Mouse (Mus musculus): Measurements from ENCODE around the gene Sox4. TPM values are rescaled to one million over a fixed set of nuclear protein-coding genes. Genes with fewer than 3 reads are reported as not detected.

Sox4 gene
- 10 to 100 TPM; 75.3 to 78.0 TPM for total RNA-seq (2021)
- long read RNA-seq, full-length matches to known transcripts: 112 of 114 reads
- long read RNA-seq, partial matches to known transcripts: 0 of 114 reads
- long read RNA-seq, other reads (novel, unspliced or antisense): 2 of 114 reads

DNA sequence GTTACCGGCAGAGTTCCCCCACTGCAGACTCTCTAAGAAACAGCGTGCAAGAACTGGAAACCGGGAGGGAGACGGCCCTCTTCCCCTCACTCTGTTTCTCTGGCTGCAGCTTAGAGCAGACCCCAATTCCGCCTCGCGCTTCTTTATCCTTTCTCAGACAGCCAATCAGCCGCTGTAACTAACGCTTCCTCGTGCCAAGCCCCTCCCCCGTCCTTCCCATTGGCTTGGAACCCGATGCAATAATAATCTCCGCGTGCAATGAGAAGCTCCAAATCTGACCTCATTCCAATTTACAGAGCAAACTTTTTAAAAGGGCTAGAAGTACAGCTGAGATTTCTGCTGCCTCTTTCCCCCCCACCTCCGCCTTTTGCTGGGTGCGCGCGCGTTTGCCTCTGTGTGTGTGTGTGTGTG is at the start of gene Sox4:
TSS of gene Sox4 (minus strand) at position 133 of the 411 bp plus-strand sequence.
- peak; percentile 97 to 98 for DNase-seq (ENCODE audit: low spot score in 2 of 2)

DNA sequence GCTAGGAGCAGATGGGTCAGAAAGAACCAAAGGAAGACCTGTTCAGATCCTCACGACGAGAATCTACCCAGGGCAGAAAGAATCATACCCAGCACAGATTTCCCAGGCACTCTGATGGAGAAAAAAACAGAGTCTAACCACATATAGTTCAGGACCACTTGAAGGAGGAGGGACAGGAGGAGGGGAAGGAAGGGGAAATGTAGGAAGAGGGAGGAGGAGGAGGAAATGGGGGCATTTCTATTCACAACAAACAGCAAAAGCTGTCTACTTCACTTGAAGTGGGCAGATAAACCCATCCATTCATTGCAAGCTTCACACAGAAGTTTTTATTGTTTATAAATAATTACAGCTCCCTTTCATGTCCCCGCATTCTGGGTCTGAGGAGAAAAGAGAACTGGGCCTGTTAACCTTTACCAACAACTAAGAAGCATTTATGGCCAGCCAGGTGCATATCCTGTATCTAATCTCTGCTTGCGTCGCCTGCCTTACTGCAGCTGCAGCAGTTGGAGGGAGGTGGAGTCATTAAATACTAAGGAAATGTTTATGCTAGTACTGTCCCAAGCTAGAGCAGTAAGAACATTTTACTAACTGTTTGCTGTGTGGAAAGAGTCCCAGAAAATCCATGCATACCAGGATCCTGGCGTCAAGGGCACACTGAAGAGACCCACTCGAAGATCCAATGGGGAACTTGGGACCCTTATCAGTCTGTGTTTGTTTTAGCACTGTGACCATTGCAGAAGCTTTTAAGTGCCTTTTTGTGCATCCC is 38.6 kb upstream of the Sox4 start:
- DNase-seq (ENCODE audit: low spot score in 2 of 2): no peak

DNA sequence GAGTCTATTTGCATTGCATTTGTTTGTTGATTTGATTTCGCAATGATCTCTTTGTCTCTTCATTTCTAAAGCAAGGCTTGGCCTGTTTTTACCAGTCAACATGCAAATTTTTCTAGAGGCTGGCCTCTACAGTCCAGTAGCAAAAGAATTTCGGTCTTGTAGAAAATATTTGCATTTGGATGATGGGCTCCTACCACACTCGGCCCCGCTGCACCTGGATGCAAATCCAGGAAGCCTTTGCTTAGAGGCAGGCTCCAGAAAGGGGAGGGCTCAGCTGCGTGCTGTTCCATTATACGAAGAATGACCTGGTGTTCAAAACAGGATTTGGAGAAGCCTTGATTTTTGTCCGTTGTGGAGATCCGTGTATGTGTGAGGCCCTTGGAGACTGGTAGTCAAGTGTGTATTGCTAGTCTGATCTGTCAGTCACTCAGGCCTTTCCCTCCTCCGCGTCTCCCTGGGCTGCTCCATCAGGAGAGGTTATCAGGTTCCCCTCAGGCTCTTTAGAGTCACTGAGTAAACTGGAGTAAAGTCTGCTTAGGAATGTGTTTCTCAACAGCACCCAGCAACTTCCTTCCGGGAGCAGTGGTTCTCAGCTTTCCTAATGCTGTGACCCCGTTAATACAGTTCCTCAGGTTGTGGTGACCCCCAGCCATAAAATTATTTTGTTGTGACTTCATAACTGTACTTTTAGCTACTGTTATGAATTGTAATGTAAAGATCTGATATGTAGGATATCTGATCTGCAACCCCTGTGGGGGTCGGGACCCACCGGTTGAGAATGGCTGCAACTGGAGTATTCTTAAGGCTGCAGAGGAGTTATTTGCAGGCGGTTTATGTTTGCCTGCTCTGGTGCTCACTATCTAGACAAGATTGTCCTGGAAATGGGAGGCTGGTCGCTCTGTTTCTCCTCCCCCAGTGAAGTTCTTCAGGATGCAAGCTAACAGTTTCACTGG is 35.5 kb upstream of the Sox4 start:
- DNase-seq (ENCODE audit: low spot score in 2 of 2): no peak

DNA sequence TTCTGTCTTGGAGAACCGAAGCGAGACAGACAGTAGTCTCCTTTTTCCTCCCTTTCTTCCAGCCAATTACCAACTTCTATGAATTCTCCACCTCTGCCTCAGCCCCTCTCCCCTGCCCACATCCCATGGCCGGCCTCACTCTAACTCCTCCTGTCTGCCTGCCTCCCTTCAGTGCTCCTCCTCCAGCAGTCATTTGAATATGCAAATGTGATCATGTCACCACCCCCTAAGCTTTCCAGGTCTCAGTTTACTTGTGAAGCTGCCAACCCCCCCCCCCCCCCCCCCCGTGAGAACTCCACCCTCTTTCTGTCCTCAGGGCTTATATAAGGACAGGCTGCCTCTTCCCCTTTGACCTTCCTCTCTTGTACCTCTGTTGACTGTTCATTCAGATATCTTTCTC is 27.2 kb upstream of the Sox4 start:
- no peak for DNase-seq (ENCODE audit: low spot score in 2 of 2)

DNA sequence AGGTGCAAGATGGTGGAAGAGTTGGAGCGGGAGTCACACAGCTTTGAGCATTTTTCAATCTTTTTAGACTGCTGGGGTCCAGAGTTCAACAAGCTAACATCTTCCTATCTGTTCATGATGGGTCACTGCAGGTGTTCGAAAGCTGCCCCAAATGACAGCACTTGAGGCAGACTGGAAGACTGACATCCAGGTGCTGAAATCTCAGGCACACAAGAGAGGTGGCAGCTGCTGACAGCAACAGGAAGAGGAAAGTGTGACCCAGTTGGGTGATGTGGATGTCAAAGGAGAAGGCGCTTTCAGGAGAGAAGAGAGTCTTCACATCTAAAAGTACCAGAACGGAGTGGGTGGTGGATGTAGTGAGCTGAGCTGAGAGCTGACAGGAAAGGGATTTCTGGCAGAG is 21.5 kb upstream of the Sox4 start:
- DNase-seq (ENCODE audit: low spot score in 2 of 2): no peak

DNA sequence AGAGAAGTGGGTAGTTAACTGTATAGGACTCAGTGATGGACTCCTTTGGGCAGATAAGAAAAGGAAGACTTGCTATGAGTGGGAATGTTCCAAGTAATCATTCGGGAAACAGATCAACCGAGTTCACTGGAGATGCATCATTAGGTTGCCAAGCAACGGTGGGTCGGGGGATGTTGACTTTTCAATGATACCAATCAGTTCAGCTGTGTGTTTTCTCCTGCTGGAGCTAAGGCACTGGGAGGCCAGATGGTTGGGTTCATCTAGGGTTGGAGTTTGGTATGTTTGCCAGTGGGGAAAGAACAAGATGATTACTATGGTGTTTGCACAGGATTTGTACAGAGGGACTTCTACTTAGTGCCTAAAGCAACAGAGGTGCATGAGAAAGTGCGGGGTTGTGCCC is 21.1 kb upstream of the Sox4 start:
- peak; percentile 23 to 43 for DNase-seq (ENCODE audit: low spot score in 2 of 2)

DNA sequence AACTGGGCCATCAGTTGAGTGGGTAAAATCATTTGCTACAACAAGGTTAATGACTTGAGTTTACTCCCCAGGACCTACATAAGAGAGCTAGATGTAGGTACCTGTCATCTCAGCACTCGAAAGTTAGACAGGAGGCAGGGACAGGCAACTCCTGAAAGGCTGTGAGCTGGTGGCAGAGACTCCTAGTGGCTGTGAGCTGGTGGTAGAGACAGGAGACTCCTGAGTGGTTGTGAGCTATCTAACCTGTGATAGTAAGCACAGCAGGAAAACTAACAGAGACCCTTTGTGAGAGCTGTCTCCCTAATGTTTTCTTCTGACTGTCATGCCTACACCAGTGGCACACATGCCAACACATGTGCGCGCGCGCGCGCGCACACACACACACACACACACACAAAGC is 7.4 kb upstream of the Sox4 start:
- DNase-seq (ENCODE audit: low spot score in 2 of 2): no peak

DNA sequence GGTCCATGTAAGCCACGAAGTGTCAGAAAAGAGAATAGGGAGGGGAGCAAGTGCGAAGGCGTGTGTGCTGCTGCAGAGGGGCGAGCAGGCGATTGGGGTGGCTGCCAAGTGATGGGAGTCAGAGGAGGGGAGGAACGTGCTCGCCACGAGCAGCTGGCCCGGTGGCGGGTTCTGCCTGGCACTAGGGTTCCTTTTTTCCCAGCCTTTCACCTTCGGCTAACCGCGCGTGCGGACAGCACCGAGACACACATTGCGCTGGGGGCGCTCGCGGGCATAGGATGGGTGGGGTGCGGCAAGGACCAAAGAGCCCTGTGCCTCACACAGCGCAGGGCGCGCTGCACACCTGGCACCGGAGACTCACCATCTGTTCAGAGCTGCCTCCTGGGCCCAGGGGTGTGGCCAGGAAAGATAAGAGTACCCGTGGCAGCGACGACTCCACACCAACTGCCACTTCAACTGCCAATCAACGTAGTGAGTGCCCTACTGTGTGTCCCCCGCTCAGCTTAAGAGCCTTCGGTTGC is 6.0 kb upstream of the Sox4 start:
- DNase-seq (ENCODE audit: low spot score in 2 of 2): peak; percentile 88 to 92

DNA sequence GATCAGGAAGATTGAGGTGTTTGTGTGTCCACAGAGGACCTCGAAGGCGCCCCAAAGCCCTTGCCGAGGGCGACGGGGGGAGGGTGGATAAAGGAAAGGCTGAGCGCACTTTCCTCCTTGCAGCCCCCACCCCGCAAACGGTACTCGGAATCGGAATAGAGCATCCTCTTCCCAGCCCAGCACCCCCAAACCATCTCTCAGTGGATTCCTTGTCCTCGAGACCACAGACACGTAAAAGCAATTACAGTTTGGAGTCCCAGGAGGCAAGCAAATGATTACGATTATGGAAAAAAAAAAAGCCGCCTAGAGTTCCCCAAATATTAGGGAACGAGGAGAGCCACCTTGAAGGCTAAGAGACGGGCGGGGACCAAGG is 5.5 kb upstream of the Sox4 start:
- DNase-seq (ENCODE audit: low spot score in 2 of 2): no peak

DNA sequence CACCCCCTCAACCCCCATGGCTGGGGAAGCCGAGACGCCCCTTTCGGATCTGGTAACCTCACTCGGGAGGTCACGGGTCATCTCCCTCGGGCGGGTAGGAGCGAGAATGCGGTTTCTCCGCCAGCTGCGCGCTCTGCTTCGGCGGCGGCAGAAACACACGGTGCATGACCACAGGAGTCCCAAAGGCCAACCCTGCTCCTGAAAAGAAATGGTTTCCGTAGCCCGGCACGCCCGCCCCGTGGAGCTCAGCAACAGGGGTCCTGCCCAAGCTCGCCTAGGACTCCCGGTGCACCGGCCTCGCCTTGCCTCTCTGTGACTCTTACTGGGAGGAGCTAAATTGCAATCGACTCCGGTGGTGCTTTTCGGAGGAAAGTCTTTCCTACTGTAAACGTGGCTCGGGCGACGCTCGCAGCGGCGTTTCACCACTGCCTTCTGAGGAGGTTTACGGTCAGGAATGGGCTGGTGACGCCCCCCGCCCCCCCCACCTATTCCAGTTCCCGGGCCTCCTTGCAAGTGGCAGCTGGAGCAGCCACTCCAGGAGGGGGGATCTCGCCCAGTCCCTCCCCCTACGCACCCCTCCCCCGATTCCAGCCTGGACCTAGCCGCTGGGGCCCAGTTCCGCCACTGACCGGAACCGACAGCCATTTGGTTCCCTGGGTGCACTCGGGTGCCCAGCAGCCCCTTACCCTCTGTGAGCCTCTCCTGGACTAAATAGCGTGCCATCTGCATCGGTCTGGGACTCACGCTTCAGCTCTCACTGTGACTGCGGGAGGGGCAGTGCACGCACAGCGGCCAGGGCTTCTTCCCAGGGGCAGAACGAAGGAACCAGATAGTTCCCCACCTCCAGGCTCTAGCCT is 4.9 kb upstream of the Sox4 start:
- DNase-seq (ENCODE audit: low spot score in 2 of 2): peak; percentile 72 to 81

DNA sequence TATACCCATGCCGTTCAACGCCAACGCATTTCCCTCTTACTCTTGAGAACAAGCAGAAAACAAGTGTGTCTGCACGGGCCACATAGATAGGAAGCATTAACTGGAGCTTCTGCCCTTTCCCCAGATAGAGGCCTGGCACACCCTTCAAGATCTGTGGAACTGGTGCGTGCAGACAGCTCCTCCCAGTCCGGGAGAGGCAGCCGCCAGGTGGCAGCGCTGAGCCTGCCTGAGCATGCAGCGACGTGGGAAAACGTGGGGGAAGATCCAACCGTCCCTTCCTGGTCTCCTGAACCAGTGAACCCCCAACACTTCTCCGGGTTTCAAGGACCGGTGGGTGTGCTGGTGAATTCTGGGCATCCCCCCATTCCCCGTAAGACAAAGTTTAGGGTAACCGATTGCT is 4.3 kb upstream of the Sox4 start:
- peak; percentile 98 to 99 for DNase-seq (ENCODE audit: low spot score in 2 of 2)

DNA sequence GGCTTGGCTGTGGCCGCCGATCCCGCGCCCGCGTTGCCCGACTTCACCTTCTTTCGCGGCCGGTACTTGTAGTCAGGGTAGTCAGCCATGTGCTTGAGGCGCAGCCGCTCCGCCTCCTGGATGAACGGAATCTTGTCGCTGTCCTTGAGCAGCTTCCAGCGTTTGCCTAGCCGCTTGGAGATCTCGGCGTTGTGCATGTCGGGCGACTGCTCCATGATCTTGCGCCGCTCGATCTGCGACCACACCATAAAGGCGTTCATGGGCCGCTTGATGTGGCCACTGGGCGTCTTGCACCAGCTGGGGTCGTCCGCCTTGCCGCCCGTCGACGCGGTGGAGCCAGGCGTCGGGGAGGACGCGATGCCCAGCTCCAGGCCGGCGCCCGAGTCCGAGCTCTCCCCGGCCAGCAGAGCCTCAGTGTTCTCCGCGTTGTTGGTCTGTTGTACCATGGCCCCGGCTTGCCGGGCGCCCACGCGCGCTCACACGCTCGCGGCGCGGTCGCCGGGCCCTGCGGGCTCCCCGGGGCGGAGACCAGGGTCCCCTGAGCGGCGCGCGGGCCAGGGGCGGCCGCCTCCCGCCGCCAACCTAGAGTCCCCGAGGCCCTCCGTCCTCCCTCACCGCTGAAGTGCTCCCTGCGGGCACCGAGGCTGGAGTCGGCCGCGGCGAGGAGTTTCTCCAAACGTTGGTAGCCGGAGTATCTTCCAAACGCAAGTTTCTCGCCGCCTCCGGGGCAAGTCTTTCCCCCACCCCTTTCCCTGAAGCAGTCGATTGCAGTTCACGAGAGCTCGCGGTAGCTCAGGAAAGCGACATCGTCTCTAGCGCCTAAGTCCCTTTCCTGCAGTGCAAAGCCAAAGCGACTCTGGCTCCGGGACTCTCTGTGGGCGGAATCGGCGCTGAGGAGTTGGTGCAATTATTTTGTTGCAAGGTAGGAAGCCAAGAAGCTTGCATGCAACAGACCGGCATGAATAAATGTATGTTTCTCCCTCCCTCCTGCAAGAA is 639 bp downstream of the Sox4 start:
- DNase-seq (ENCODE audit: low spot score in 2 of 2): peak; percentile 61 to 73

DNA sequence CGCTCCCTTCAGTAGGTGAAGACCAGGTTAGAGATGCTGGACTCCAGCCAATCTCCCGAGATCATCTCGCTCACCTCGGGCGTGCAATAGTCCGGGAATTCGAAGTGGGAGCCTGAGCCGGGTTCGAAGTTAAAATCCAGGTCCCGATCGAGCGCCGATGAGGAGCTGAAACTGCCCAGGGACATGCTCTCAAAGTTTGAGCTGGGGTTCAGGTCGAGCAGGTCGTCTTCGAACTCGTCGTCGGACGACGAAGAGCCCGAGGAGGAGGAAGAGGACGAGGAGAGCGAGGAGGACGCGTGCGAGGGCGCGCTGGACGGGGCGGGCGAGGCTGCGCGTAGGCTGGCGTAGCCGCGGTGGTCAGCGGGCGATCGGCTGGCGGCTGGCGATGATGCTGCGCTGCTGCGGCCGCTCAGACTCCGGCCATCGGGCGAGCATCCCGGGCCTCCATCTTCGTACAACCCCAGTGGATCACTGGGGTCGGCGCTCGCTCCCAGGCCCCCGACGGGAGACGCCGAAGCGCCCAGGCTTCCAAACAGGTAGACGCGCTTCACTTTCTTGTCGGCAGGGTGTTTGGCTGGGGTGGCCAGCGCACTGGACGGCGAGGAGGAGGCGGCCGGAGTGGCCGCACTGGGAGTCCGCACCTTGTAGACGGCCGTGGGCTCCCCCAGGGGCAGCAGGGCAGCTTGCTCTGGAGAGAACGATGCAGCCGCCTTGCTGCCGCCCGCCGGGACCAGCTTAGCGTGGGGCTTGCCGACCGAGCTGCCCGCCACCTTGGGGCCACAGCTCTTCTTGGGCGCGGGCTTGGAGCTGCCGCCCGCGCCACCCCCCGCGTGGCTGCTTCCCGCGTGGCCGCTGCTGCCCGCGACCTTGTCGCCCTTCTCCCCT is 1.6 kb downstream of the Sox4 start:
- DNase-seq (ENCODE audit: low spot score in 2 of 2): peak; percentile 64 to 73

DNA sequence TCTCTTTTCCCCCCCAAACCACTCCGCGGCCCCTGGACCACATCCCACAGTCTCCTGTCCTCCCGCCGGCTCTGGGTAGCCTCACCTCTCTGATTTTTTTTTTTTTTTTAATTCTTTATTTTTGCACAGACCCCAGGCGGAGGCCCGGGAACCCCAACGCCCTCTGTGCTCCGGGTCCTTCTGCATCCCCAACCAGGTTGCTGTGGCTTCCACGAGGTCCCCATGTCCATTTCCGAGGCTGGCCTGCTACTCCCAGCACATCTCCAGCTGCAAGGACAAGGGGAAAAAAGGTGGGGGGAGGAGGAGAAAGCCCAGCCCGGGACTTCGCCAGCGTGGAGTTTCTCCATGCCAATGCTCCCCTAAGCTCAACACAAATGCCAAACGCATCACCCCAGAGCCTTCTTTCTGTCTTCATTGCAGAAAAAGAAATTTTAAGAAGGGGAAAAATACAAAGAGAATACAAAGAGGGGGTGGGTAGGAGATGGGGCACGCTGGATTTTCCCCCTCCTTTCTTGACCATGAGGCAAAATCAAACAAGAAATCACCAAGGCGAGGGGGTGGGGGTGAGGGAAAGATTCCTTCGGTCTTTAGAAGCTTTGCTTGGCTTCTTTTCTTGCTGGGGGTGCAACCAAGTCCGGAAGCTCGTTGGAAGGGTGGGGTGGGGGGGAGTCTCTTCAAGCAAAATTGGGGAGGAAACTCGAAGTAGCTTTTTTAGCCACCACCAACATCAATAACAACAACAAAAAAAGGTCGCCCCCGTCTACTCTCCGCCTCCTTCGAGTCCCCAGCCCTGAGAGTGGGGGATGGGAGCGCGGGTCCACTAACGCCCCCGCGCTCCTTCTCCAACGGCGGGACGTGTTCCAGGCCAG is 2.7 kb downstream of the Sox4 start:
- peak; percentile 60 to 71 for DNase-seq (ENCODE audit: low spot score in 2 of 2)

DNA sequence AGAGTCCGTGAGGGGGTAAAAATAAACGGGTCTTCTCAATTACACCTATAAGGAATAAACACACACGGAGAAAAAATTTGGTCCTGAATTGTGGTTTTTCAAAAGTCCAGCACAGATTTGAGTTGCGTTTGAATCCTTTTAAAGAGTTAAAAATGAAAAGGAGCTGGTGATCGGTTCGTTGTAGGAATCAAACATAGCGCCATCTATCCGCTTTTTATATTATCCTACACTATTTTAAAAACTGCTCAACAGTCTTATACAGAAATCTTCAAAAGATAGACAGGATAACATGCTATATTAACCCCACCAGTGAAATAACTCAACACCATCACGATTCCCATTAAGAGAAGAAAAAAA is 3.3 kb downstream of the Sox4 start:
- DNase-seq (ENCODE audit: low spot score in 2 of 2): no peak

DNA sequence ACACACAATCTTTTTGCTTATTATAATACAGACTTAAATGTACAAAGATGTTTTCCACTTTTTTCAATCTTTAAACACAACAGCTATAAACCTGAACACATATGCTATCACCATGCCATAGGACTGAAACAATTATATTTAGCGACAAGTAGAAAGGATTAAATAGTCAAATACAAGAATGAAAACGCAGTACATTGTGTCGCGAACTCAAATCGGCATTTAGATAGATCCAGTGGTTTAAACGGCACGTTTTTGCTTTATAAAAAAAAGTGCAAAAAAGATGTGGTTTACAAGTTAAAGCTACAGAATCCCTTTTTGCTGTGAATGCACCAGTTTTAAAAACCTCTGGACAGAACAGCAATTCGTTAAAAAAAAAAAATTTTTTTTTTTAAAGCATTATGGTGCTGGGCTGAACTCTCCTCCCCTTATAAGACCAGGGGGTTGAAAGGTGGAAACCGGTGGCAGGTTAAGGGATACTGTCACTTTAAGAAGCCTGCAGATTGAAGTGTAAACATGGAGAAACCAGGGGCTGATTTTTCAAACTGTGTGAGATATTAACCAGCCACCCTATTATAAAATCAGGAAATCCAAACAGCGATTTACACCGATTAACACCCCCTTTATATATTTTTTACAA is 4.1 kb downstream of the Sox4 start:
- no peak for DNase-seq (ENCODE audit: low spot score in 2 of 2)

DNA sequence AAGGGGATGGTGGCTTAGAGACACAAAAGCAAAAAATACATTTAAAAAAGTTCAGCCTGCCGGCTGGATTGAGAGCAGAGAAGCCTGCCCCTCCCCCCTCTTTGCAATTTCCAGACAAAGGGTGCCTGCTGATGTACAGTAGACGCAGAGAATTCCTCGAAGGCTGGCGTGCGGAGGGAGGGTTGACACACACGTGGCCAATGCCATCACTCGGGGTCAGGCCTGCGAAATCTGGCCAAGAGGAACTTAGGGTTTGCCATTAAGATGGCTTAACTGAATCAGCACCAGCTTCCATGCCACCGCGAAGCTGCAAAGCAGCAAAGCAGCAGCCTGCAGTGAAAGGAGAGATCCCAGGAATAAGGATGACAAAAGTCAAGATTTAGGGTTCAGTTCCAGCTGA is 5.0 kb downstream of the Sox4 start:
- peak; percentile 38 to 58 for DNase-seq (ENCODE audit: low spot score in 2 of 2)
